Mouse (Mus musculus) lung, postnatal 36 days (tissue): ENCODE data around the gene Gm7271.

Experiments
- DNase-seq: peaks from one replicate; pipeline ENCODE4 v3.0.0; 2022; ENCODE audit warnings: mixed read lengths

Gene Gm7271

GRCm38 (mm10) chr5:76483811-76484210 lies at the start of gene Gm7271:
TSS of gene Gm7271 (plus strand) at chr5:76484040.
- no peak for DNase-seq

DNA sequence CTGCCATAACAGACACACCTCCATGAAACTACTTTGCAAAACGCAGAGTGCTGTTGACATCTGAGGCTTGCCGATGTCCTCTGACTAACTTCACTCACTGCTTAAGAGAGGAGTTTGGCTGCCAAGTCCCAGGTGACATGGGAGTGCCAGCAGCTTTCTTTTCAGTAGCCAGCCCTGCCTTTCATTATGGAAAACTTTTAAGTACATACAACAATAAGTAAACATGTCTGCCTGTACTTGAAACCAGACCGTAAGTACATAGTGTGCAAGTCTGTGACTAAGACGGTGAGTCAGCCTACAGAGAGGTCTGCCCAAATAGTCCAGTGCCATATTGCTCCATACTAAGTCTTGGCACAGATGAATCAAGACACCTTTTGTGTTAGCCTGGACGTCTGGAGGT lies 46.7 kb upstream of the Gm7271 start:
- peak; percentile 83 for DNase-seq

DNA sequence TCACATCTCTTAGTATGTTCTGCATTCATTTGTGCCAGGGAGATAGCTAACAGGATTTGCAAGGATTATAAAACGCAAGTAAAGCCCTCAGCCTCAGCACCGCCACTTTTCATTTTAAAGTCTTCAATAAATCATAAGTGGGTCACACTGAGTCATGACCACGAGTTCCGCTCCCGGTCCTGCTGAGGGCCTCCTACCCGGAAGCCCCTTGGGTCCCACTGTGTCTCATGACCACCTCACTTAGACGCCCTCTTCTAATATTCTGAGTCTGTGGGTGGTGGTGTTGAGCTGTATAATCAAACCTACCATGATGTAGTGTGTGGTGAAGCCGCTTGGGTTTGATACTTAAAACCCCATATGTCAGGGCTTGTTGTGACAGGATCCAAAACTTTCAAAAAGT lies 46.1 kb upstream of the Gm7271 start:
- DNase-seq, result no peak

DNA sequence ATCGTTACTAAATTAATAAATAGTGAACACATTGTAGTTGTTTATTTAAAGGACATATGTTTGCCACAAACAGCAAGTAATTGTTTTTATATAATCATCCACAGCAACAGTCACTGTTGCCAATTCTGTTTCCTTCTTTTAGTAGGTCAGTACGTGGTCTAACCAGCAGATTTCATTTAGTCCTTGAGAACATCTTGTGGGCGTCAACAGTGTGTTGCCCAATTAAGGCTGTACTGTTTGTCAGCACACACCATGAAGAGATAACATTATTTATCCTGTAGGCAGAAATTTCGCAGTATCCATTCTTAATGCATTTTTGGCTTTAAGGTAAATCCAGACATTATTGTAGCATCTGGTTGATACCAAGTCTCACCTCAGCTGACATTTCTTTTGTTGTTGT lies 42.4 kb upstream of the Gm7271 start:
- peak; percentile 6 for DNase-seq

DNA sequence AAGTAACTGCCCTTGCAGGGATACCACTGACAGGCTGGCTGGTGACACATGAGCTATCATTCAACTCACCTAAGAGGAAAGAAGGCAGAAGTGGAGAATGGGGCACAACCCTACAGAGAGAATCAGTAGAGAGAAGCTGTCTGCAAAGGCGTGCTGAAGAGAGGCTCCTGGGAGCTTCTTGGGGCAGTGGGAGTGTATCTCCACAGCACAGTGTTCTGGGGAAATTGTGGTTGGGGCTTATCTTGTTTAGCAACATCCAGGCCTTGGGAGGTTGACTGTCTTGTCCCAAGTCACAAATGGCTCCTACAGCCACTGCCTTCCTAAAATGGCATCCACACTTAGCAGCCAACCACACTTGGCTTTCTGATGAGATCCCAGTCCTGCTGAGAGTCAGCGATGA lies 8.9 kb upstream of the Gm7271 start:
- no peak for DNase-seq

DNA sequence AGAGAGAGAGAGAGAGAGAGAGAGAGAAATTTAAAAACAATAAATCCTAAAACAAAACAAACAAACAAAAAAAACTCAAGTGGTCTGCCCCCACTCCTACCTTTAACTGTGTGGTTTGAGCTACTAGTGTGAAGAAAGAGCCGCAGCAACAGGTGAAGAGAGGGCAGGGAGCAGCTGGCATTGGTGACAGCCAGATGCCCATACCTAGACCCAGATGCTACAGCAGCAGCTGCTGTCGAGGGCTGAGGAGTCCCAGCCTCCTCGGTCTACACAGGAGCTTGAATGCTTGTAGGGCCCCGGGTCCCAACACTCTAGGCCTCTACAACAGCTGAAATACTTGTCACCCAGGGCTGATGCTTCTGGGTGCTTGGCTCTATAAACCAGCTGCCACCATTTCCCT lies 7.0 kb upstream of the Gm7271 start:
- DNase-seq, result no peak

GRCm38 (mm10) chr5:76477764-76478163 lies 6.1 kb upstream of the Gm7271 start:
- DNase-seq, result no peak

DNA sequence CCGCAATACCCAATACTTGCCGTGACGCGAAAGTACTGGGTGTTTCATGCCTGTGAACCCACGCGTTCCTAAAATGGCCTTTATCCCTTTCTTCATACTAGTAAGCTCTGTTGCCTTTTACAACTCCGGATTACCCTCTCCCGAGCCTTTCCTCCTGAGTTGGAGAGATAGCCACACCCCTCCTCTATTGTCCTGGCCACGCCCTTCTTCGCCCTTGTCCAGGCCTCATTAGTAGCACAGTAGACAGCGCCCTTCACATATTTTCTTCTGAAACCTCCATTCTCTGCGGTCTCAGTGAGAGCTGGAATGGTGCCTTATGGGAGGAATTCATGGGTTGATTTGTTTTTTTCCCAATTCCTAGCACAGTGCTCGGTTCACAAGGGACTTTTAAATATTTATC lies 11.3 kb downstream of the Gm7271 start:
- no peak for DNase-seq

GRCm38 (mm10) chr5:76522446-76522845 lies 38.6 kb downstream of the Gm7271 start:
- DNase-seq, result no peak

GRCm38 (mm10) chr5:76524623-76525022 lies 40.8 kb downstream of the Gm7271 start:
- DNase-seq, result peak; percentile 16

DNA sequence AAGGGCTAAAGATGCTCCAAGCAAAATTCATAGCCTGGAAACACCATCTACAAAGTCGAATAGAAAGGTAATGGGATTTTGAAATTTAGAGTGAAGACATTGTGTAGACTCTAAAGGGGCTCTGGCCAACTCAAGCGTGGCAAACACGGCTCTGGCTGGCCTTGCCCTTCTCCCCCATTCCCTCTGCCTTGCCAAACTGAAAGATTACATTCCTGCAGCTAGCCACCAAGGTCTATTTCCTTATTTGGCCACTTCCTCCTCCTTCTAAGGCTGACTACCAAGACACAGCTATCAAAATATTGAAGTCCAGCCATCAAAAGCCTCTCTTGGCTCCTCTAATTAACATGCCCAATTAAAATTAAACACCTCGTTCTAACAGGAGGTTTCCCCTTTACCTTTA lies 41.2 kb downstream of the Gm7271 start:
- DNase-seq, result peak; percentile 14

DNA sequence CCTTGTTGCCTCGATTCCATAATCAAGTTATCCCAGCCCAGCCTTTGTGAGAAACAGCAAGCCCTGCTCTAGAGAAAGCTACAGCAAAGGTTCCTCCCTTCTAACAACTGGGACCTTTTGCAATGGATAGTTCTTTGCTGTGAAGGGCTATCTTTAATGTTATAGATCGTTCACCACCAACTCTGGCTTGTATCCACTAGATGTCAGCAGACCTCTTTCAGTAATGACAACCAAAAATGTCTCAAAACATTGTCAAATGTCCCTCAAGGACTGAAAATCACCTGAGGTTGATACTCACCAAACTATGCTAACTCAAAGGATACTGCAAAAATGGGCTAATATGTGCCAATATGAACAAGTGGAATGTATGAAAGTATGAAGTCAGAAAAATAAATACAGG lies 42.0 kb downstream of the Gm7271 start:
- no peak for DNase-seq

DNA sequence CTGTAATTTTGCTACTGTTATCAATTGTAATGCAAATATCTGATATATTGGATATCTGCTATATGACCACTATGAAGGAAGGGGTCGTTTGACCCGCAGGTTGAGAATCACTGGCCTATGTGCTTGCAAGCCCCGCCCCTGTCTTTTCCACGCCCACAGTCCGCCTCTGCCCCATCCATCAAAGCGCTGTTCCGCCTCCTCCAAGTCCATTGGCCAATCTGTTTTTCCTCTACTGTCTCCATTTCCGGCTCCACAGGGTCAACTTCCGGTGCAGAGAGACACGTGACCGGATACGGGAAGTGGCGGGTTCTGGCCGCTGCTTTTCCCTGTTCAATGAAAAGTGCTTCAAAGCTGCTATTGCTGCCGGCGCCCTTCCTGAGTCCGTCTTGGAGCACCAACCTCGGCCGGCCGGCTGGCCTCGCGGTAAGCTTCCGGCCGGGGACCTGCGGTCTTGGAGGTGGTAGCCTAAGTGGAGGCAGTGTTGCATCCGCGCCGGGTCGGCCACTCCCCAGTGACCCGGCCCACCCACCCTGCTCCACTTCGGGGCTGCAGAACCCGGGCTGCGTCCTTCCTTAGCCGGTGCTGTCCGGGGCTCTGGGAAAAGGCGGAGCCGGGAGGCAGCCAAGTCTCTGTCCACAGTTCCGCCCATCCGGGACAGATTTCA lies 45.3 kb downstream of the Gm7271 start, which contains the start of gene Exoc1:
Gene Exoc1, plus strand, starts transcription at position 272 of the 664 bp plus-strand sequence.
- DNase-seq, result peak; percentile 97

DNA sequence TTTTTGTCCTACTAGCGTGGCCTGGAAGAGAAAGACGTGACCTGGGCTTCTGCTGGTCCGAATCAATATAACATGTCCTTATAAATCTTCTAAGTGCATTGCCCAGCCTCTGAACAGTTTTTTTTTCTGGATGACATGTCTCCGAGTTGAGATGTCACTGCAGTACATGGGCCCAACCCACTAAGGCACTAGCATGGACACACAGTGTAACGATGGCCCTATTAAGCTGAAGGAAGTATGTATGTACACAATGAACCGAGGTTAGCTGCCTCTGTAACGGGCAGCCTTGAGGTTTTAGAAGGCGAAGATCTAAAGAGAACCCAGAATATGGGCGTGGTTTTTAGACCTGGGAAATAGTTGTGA lies 45.8 kb downstream of the Gm7271 start:
- no peak for DNase-seq

DNA sequence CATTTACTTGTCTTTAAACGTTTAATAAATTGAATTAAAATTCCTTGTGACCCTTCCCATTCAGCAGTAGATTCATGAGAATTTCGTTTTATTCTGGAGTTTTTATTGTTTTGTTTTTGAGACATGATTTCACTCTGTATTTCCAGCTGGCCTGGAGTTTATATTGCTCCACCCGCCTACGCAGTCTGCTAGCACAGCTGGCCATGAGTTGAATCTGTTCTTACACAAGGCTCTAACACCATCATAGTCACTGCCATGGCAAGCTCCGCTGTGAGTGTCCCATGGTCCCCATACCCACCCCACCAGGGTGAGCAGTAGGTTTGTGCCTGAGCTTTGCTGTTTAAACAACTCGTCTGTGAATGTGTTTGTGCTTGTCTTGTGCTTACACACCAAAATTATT lies 49.3 kb downstream of the Gm7271 start:
- DNase-seq, result peak; percentile 5

DNA sequence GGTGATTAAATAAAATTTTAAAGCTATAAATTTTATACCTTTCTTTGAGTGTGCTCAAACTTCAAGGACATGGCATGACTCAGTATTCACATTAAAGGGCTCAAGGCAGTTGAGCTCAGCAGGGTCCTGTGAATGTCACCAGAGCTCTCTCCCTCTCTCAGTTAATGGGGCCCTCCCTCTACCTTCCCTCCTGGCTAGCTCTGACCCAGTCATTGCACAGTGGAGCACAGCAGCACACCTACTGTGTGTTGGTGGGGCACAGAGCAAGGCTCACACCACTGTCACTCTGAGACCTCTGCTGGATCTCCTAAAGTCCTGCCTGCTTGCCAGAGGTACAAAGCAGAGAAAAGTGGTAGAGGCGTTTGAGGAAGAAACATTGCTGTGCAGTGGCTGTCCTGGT lies 52.4 kb downstream of the Gm7271 start:
- no peak for DNase-seq

- DNase-seq, result no peak
Observed at GRCm38 (mm10) chr5:76537578-76537977, 53.7 kb downstream of the Gm7271 start.

DNA sequence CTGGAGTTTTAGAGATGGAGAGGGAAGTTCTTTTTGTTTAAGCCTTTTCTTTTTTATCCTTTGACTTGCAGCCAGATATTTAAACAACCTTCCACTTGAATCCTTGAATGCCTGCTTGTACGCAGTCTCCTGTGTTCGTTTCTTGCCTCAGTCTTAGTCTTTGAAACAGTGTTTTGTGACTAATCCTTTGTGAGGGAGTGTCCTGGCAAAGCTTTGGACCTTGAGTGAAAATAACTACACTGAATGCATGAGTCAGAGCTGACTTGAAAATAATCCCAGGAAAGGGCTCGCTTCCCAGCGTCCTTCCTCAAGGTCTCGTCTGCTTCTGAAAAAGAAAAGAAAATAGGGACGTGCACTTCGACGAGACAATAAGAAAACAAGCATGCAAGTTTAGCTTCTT lies 56.3 kb downstream of the Gm7271 start:
- peak; percentile 33 for DNase-seq

DNA sequence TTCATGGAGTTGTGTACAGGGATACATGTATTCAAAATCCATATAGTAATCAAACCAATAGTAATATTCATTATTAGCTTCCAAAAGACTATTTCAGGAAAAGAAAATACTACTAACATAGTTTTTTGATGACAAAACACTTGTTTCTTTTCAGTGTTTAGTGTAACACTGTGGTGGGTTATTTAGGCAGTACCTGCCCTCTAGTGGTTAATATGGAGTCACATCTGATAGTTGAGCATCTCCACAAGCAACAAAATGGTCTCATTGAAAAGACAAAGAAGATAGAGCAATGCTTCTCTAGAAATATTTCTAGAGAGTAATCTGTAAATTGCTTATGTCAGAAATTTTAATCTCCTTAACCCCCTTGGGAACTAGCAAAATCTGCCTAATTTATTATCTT lies 57.0 kb downstream of the Gm7271 start:
- no peak for DNase-seq

DNA sequence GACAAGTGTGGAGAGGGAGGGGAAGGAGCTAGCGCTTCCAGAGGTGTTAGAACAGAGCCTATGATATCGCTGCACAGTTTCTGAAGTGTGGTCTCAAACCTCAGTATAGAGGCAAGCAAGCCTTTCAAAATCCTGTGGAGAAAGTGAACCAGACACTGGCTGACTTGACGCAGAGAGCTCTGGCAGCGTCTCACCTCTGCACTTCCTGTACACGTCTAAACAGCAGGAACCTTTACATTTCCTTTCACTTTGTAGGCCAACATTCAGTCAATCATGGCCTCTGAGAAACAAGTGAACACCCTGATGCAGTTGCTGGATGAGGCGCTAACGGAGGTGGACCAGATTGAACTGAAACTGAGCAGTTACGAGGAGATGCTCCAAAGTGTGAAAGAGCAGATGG lies 59.4 kb downstream of the Gm7271 start:
- DNase-seq, result no peak

GRCm38 (mm10) chr5:76550426-76550825 lies 66.6 kb downstream of the Gm7271 start:
- DNase-seq, result no peak

DNA sequence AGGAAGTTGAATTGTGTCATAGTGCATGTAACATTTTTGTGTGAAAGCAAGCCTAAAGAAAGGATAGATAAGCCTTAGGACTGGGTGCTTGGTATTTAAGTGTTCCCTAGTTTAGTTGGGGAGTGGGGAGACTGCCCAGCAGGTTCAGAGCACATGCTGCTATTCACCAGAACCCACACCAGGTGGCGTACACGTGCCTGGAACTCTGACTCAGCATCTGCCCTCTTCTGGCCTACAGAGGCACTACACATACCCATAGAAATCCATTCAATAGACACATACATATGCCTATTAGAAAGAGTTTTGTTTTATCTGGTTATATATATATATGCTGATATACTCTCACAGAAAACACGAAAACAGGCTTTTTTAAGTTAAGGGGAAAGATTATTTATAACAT lies 81.5 kb downstream of the Gm7271 start:
- DNase-seq, result peak; percentile 86
